Mouse (Mus musculus) lung, embryonic 16.5 days (tissue): Measurements from ENCODE around the gene Kcne2. TPM values are rescaled to one million over a fixed set of nuclear protein-coding genes. Genes with fewer than 3 reads are reported as not detected.

Experiments used
- ATAC-seq: fragments of 200-750 bp; cut with Nextera tagmentation; 2 replicates; pipeline ENCODE4 v1.8.0; 2017; ENCODE audit warnings: low read depth, mild to moderate bottlenecking, moderate library complexity
- H3K27ac ChIP-seq: fragments of 300-500 bp; sonication (generic); 2 replicates; pipeline ENCODE4 v1.5.1; 2014; ENCODE audit warnings: mild to moderate bottlenecking, control low read depth, low read length
- H3K27me3 ChIP-seq: fragments of 300-500 bp; sonication (generic); 2 replicates; pipeline ENCODE4 v1.6.1; 2014; ENCODE audit warnings: low read depth, low read length, mixed read lengths; ENCODE audit not compliant: control insufficient read depth, insufficient read depth
- H3K36me3 ChIP-seq: fragments of 300-500 bp; sonication (generic); 2 replicates; pipeline ENCODE4 v1.6.1; 2014; ENCODE audit warnings: low read length; ENCODE audit not compliant: control insufficient read depth, insufficient read depth
- H3K4me1 ChIP-seq: fragments of 300-500 bp; sonication (generic); replicated peaks from 2 replicates; pipeline ENCODE4 v1.6.1; 2014; ENCODE audit warnings: low read length, mixed read lengths; ENCODE audit not compliant: control insufficient read depth, insufficient read depth
- H3K4me2 ChIP-seq: fragments of 300-500 bp; sonication (generic); 2 replicates; pipeline ENCODE4 v1.6.1; 2014; ENCODE audit warnings: low read depth, low read length, control low read depth
- H3K4me3 ChIP-seq: fragments of 300-500 bp; sonication (generic); 2 replicates; pipeline ENCODE4 v1.5.1; 2014; ENCODE audit warnings: mild to moderate bottlenecking, low read length, control low read depth
- H3K9ac ChIP-seq: fragments of 300-500 bp; sonication (generic); 2 replicates; pipeline ENCODE4 v1.6.1; 2014; ENCODE audit warnings: low read length, control low read depth
- H3K9me3 ChIP-seq: fragments of 300-500 bp; sonication (generic); 2 replicates; pipeline ENCODE4 v1.6.1; 2016; ENCODE audit warnings: low read length; ENCODE audit not compliant: control insufficient read depth
- WGBS: fragments of 180-500 bp; shearing (Covaris S2); extraction: QIAGEN DNeasy Blood & Tissue Kit; methylation state at CpG from one replicate; pipeline ENCODE4 v1.1.7; 2014; 5-methylcytosine and 5-hydroxymethylcytosine counted together
- polyA plus RNA-seq: library from polyadenylated mRNA; unstranded; fragments of >200 nt; fragmentation: Nextera tagmentation; extraction: Ambion mirVana; gene quantifications from 2 replicates; pipeline ENCODE4 v1.2.1, GENCODE M21; 2015

Kcne2 gene
- polyA plus RNA-seq, 1 experiment from 2014 or later = 1.4 TPM

DNA sequence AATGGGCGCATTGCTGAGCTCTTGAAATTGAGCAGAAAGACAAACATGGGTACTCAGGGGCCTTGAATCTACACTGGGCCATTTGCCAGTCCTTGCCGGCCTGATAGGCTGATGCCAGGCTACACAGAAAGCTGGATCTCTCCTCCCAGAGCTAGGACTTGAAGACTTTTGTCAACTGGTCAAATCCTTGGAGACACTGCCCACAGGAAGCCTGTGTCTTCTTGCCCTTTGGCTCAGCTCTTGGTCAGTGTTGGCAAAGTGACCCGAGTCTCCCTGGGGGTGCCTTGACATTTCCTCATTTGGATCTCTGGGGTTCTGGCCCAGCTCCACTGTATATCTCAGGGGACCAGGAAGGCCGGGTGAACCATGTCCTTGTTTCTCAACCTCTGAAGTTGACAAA lies 16.7 kb upstream of the Kcne2 start:
- Histone ChIP-seq H3K9me3 (no peaks in the 10 kb centered on the region), H3K27ac (no peak overlapping the region), H3K9ac (no peak overlapping the region), H3K4me3 (no peak overlapping the region), H3K4me2 (no peak overlapping the region), H3K36me3 (no peaks in the 10 kb centered on the region), H3K27me3 (no peaks in the 10 kb centered on the region), H3K4me1 (no peaks in the 10 kb centered on the region)
- ATAC-seq = no peak
- 56% methylated on average over 4 of the region's 4 CpGs for WGBS

DNA sequence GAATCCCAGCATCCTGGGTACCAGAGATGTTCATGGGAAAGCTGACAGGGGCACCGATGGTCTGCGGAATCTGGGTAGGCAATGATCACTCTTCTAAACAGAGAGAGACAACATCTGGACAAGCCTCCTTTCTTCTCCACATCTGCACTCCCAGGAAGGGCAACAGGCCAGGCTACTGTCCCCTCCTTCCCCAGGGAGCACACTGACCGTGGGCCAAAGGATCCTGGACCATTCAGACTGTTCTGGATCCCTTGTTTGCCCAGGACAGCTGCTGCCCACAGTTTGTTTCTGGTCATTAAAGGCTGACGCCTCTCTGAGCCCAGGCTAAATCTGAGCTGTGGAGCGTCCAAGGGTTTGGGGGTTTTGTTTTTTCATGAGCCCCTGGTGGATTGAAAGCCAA lies 9.5 kb upstream of the Kcne2 start:
- H3K27ac ChIP-seq = no peak overlapping the region
- H3K4me3 ChIP-seq = no peak overlapping the region
- H3K36me3 ChIP-seq = no peaks in the 10 kb centered on the region
- no peak overlapping the region for H3K9ac ChIP-seq
- no peaks in the 10 kb centered on the region for H3K4me1 ChIP-seq
- H3K9me3 ChIP-seq = no peaks in the 10 kb centered on the region
- no peak for ATAC-seq
- no peak overlapping the region for H3K4me2 ChIP-seq
- no peaks in the 10 kb centered on the region for H3K27me3 ChIP-seq
- WGBS = 83% methylated on average over 5 of the region's 5 CpGs

DNA sequence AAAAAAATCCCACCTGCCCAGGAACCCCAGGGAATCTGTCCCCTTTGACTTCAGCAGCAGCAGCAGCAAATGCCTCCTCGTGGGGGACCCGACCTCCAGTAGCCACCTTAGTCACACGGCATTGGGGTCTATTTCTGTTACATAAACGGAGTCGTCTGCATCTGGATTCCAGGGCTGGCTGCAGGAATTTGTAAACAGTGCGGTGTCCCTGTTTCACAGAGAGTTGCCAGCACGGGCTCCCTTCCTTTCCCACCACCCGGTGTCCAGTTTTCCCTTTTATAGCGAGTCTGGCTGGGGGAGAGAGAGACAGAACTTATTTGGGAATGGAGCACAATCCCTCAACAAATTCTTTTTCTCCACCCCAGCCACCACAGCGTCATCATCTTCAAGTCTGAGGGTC lies 7.1 kb upstream of the Kcne2 start:
- no peak for ATAC-seq
- Histone ChIP-seq H3K27ac (no peak overlapping the region), H3K4me1 (no peaks in the 10 kb centered on the region), H3K4me2 (no peak overlapping the region), H3K4me3 (no peak overlapping the region), H3K9me3 (no peaks in the 10 kb centered on the region), H3K27me3 (no peaks in the 10 kb centered on the region), H3K9ac (no peak overlapping the region), H3K36me3 (no peaks in the 10 kb centered on the region)
- WGBS = 20% methylated on average over 10 of the region's 10 CpGs

DNA sequence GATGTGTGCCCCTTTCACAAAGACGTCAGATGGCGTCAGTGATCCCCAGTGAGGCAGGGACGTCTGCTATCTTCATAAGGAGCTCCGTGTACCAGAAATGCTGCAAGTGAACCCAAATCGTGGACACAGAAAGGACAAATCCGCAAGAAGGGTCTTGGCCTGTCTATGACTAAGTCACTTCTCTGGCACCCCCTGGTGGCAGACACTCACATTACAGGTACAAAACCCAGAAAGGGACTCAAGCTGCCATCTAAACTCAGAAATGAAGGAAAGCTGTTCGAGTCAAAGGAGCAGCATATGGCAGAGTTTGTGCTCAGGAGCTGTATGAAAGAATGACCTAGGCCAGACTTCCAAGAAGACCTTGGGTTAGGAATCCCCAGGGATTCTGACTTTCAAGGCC lies 5.6 kb upstream of the Kcne2 start:
- Histone ChIP-seq H3K9me3 (no peaks in the 10 kb centered on the region), H3K27ac (no peak overlapping the region), H3K4me1 (no peaks in the 10 kb centered on the region), H3K4me3 (no peak overlapping the region), H3K9ac (no peak overlapping the region), H3K27me3 (no peaks in the 10 kb centered on the region), H3K4me2 (no peak overlapping the region), H3K36me3 (no peaks in the 10 kb centered on the region)
- WGBS = 5% methylated on average over 7 of the region's 7 CpGs
- no peak for ATAC-seq

DNA sequence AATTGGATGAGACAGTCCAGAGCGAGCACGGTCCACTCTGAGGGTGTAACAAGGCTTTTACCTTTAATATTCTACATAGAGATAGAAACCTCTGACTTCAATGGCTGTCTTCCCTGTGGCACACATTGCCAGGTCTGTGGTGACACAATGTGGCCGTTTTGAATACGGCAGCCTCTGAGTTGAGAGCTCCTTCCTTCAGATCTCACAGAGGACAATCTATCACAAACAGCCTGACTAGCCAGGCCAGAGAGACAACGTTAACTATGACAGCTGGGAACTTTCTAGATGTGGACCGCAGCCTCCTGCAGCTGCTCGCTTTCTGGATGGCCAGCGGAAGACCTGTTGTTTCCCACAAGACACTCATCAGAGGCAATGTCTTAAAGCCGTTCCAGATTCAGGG lies 3.4 kb upstream of the Kcne2 start:
- peak; percentile 44 for ATAC-seq
- WGBS = 66% methylated on average over 9 of the region's 9 CpGs
- Histone ChIP-seq H3K9me3 (no peaks in the 10 kb centered on the region), H3K27ac (no peak overlapping the region), H3K36me3 (no peaks in the 10 kb centered on the region), H3K4me3 (no peak overlapping the region), H3K4me2 (no peak overlapping the region), H3K9ac (no peak overlapping the region), H3K4me1 (peaks cover 6% of the 10 kb centered on the region; the same call in 1 of the 2 replicates), H3K27me3 (no peaks in the 10 kb centered on the region)

DNA sequence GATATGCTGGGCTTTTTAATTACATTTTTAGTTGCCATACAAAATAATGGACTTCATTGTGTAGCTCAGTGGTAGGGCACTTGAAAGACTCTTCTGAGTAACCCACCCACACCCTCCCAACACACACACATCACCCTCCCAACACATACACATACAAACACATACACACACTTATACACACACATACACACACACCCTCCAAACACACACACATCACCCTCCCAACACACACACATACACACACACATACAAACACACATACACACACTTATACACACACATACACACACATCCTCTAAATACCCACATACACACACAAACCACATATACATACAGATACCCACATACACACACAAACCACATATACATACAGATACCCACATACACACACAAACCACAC lies 2.1 kb upstream of the Kcne2 start:
- no peak overlapping the region for H3K4me2 ChIP-seq
- no peak for ATAC-seq

DNA sequence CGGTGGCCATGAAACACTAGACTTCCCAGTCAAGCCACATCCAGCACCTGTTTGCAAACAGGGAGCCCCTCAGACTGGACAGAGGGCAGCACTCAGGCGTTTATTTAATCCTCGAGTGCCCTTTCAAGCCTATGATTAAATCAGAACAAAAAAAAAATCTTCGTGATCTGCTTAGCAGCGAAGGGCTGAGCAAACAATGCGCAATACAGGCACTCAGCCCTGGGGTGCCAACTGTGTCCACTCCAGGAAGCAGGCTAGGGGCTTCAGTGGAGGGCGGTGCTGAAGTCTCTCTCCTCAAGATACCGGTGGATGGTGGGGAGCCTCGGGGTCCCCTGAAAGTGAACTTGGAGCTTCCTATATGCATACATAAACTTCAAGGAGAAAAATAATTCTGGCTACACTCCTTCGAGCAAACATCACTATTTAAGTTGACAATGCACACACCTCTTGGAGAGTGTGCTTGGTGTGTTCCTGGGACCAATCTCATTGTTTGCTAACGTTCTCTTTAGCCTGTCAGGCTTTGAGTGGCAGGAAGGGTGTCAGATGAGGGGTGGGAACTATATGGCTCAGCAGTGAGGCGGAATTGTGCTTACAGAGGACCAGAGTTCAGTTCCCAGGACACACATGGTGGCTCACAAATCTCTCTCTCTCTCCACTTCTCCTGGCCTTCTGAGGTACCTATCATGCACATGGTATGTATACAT lies 2.2 kb downstream of the Kcne2 start:
- ATAC-seq = peak; percentile 72
- peaks cover 6% of the 10 kb centered on the region; the same call in 1 of the 2 replicates for H3K4me1 ChIP-seq
- H3K27ac ChIP-seq = peak overlapping the region; percentile 59
- H3K9me3 ChIP-seq = no peaks in the 10 kb centered on the region
- peak overlapping the region; percentile 3; the same call in 1 of the 2 replicates for H3K4me3 ChIP-seq
- no peak overlapping the region for H3K9ac ChIP-seq
- 39% methylated on average over 12 of the region's 12 CpGs for WGBS
- peak overlapping the region; percentile 28 for H3K4me2 ChIP-seq
- no peaks in the 10 kb centered on the region for H3K36me3 ChIP-seq
- no peaks in the 10 kb centered on the region for H3K27me3 ChIP-seq

More for the DNA sequence above, 2.1 kb upstream of the Kcne2 start:
- Histone ChIP-seq H3K9me3 (no peaks in the 10 kb centered on the region), H3K4me1 (peaks cover 6% of the 10 kb centered on the region; the same call in 1 of the 2 replicates), H3K27ac (no peak overlapping the region), H3K4me3 (no peak overlapping the region), H3K36me3 (no peaks in the 10 kb centered on the region), H3K27me3 (no peaks in the 10 kb centered on the region), H3K9ac (no peak overlapping the region)

DNA sequence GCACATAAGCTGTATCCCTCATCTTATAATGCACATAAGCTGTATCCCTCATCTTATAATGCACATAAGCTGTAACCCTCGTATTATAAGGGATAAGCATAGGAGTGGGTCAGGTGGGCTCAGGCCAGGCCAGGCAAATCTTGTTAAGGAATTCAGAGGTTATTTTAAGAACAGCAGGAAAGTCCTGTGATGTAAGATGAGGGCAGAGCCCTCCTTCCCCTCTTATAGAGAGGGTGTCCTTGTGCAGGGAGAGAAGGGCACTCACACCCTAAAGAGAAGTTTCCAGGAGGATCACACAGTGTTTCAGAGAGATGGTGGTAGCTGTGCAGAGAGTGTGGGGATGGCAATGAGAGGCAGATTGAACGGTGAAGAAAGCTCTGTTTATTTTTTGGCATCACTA lies 3.1 kb downstream of the Kcne2 start:
- Histone ChIP-seq H3K27me3 (no peaks in the 10 kb centered on the region), H3K4me1 (peaks cover 6% of the 10 kb centered on the region; the same call in 1 of the 2 replicates), H3K9me3 (no peaks in the 10 kb centered on the region), H3K9ac (no peak overlapping the region), H3K27ac (no peak overlapping the region), H3K4me2 (no peak overlapping the region), H3K4me3 (no peak overlapping the region), H3K36me3 (no peaks in the 10 kb centered on the region)
- 44% methylated on average over 2 of the region's 2 CpGs for WGBS
- no peak for ATAC-seq

DNA sequence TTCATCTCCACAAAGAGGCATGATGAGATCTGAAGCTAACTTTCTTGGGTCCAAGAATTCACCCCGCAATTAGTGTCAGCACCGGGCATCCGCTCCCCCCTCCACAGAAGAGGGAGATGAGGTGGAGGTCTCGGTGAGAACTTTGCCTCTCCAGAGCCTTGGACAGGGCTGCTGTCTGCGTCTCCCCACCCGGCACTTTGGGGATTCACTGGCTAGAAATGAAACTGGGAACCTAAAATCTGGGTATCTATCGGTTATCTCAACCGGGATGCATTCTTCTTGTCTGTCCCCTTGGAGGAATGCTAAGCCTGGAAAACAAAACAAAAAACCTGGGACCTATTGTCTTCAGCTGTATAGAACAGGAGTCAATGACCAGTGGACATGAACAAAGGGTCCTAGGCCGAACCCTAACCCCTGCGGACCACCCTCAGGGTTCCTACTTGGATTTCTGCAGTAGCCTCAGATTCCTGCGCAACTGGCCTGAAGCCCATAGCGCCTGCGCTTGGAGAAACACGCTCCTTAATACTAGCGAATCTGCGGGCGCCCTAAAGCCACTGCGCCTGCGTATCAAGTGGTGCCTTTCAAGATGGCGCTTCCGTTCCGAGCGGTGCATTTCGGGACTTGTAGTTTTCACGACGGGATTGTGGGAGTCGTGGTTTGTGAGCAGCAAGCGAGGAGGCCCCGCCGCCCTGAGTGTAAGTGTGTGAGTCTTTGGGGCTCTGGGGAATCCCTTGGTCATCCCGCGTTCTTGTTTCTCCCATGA lies 8.6 kb downstream of the Kcne2 start, which contains the start of gene Smim11:
TSS of gene Smim11 (plus strand) at position 638 of the 763 bp plus-strand sequence.
- peak within 1 kb of the TSS; percentile 77 for H3K4me3 ChIP-seq
- no peaks in the 10 kb centered on the region for H3K27me3 ChIP-seq
- peak within 1 kb of the TSS; percentile 48; the same call in 1 of the 2 replicates for H3K27ac ChIP-seq
- H3K36me3 ChIP-seq = peaks cover 4% of the 10 kb centered on the region; the same call in 1 of the 2 replicates
- no peaks in the 10 kb centered on the region for H3K9me3 ChIP-seq
- whole genome bisulfite sequencing = 10% methylated on average over 32 of the region's 32 CpGs
- H3K4me1 ChIP-seq = peaks cover 15% of the 10 kb centered on the region
- peak within 1 kb of the TSS; percentile 91 for H3K9ac ChIP-seq
- H3K4me2 ChIP-seq = peak within 1 kb of the TSS; percentile 89
- ATAC-seq = peak; percentile 97
